Mouse (Mus musculus) heart, adult 9 months (tissue): ENCODE results near the gene Glipr2.

Experiments used
- DNase-seq, 2 experiments: peaks; one replicate each; pipeline ENCODE4 v3.0.0; 2022; ENCODE audit warnings: low spot score in 2 of 2

Gene Glipr2

DNA sequence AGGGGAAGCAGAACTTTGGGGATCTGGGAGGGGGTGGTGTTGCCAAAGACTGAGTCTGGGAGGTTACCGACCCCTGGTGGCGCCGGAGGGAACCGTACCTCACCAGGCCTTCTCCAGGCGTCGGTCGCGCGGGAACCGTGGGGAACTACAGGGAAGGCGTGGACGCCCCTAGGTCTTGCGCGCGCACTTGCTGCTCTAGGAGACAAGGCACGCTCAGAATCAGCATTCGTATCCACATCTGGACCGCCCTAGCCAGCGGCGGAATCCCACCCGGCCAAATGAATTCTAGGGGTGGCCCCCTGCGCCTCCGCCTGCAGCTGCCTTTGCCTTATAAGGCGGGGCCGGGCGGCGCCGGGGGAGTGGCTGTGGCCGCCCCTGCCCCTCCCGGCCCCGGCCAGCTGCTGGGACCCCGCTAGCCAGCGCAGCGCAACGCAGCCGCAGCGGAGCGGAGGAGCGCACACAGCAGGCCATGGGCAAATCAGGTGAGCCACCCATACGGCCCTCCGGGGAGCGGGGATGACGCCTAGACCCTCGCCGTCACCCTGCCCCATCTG is at the start of gene Glipr2:
TSS of gene Glipr2 (plus strand) at position 110 of the 554 bp plus-strand sequence.
- peak; percentile 75 for DNase-seq

DNA sequence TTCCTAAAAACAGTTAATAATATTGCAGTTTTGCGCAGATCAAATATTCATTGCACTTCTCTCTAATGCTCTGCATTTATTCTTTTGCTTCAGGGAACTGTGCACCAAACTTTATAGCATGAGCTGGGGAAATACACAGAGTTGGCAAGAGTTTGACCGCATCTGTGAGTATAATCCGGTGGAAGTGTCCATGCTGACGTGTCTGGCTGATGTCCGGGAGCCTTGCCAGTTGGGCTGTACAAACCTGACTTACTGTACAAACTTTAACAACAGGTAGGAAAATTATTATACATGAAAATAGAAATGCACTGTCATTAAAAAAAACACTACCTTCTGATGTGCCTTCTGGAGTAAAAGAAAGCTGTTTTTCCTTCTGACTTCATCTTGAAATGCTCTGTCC is 39.0 kb upstream of the Glipr2 start:
- DNase-seq: no peak

DNA sequence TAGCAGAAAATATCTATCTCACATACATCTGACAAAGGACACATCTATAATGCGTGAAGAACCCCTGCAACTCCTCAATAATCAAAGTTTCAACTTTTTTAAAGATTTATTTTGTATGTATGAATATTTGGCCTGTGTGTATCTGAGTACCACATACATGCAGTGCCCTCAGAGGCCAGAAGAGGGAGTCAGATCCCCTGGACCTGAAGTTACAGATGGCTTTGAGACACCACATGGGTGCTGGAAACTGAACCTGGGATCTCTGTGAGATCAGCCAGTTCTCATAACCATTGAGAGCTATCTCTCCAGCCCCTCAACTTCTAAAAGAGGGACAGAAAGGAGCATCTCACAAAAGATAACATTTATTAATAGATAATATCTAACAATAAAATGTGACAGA is 36.6 kb upstream of the Glipr2 start:
- no peak for DNase-seq

- no peak for DNase-seq
These were observed 32.1 kb upstream of the Glipr2 start for GRCm38 (mm10) chr4:43925125-43925524.

- DNase-seq: peak; percentile 51 to 76
These were observed 31.4 kb upstream of the Glipr2 start for GRCm38 (mm10) chr4:43925779-43926178.

DNA sequence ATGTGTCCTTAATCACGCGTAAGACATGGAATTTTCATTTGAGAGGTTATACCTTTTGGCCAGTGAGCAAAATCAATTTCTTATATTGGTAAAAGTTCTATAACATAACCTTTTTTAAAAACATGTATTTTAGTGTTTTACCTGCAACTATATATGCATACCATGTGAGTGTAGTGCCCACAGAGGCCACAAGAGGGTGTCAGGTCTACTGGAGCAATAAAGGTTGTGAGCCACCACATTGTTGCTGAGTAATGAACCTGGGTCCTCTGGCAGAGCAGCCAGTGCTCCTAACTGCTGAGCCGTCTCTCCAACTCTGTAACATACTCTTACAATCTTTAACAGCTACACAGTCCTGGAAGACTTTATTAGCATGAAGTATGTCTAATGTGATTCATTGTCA is 29.4 kb upstream of the Glipr2 start:
- DNase-seq: no peak

DNA sequence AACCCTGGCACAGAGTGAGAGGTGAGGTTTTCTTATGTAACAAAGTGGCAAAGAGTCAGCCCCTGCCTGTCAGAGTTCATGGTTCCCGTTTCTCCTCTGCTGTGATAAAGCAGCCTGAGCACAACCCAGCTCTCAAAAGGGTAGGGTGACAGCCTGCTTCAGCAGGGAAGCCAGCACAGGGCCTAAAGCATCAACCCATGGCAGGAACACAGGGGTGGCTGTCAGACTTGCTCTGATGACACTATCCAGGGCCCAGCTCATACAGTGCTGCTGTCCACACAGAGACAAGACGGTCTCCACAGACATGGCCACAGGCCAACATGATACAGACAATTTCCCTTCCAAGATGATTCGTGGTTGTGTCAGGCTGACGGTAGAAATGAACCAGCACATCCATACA is 25.3 kb upstream of the Glipr2 start:
- DNase-seq: no peak

GRCm38 (mm10) chr4:43936186-43936585 is 21.0 kb upstream of the Glipr2 start:
- no peak for DNase-seq

DNA sequence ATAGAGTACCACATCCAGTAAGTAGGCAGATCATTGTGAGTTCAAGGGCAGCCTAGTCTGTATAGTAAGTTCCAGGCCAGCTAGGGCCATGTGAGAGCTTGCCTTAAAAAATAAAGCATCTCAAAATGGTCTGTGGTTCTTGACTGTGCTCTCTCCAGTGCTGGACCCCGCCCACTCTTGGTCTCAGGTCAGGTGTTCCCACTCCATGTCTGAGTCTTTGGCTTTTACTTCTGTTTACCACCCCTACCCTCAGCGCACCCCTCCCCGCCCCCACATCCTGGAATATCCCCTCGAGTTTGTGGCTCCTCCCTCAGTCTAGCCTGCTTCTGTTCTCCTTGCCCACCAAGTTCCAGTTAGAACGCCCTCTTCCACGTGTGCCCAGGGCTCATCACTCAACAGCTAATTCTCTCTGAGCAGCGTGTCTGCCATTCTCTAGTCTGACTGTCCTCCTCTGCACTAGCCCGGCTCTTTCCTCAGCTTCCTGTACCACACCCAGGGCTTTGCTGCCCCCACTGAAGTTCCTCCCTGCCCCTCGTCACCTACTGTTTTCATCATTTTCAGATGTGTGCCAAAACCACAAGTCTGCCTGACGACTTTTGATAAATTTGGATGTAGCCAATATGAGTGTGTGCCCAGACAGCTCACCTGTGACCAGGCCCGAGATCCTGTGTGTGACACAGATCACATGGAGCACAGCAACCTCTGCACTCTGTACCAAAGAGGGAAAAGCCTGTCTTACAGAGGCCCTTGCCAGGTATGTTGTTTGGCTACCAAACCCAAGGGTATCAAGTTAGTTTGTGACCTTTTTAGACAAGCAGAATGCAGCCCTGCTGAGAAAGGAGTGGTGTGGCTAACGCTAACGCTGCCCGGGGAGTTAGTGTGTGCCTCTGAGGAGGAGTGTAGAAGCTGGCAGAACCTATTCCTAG is 20.2 kb upstream of the Glipr2 start:
- DNase-seq: no peak

- no peak for DNase-seq
These were observed 15.9 kb upstream of the Glipr2 start for GRCm38 (mm10) chr4:43941315-43941714.

GRCm38 (mm10) chr4:43942421-43942820 is 14.8 kb upstream of the Glipr2 start:
- no peak for DNase-seq

DNA sequence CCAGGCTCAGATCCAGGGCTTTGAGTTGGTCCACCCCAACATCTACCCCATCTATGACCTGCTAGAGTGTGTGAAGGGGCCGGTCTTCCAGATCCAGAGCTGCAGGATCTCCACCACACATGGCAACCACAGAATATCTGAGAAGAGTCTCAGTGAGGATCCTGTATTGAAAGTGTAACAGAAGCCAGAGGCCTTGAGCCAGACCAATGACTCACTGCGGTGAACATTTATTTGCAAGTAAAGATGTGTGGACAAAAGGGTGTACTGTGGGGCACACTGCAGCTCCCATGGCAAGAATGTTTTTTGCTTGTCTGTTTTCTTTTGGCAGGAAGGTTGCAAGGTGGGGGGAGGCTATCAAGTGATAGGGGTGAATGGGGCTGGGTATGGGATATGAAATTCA is 9.6 kb upstream of the Glipr2 start:
- DNase-seq: no peak

DNA sequence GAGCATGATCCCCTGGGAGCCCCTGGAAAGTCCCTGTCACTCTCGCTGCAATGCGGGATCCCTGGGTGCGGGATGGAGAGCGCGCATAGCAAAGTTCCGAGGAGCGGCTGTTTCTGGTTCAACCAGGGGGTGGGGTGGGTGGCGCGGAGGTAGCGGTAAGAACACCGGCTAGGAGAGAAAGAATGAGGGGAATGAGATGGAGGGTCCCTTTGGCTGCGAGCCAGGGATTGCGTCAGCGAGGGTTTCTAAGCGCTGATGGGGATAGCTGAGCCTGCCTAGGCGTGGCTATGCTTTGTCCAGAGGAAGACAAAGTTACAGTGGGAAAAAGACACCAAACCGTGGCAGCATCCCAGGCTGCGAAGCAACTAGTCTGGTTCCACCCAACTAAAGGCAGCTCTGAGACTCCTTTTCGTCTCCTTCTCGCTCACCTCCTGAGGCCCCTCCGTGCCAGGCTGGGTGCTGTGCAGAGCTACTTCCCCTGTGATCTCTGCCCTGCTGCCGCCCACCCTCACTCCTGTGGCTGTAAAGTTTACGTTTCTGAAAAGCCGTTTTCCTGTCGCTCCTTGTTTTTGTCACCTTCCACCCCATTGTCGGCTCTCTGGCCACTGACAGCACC is 753 bp downstream of the Glipr2 start:
- peak in 1 of 2 experiments; percentile 56 for DNase-seq

DNA sequence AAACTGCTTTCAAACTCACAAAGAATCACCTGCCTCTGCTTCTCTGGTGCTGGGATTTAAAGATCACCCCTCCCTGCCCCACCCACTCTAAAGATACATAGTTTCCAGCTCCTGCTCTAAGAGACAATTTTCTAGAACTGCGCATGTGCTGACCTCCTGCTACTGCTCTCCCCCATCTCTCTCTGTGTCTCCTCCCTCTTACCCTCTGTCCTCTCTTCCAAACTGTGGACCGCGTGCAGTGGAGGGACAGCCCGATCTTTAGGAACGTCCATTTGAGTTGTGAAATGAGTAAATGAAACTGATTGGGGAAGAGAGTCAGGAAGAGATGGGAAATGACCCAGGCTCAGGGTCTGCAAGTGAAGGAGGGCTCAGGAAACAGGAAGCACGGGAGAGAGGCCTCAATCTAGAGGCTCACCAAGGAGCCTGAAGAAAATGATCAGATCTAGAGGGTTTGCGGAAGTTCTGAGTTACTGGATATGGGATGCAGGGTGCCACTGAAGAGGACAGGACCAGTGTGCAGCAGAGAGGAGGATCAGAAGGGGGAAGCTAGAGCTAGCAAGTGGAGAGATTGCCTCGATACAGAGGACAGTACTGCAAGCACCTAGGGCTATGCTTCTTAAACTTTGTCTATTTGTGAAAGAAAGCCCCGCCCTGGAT is 2.5 kb downstream of the Glipr2 start:
- DNase-seq: no peak

DNA sequence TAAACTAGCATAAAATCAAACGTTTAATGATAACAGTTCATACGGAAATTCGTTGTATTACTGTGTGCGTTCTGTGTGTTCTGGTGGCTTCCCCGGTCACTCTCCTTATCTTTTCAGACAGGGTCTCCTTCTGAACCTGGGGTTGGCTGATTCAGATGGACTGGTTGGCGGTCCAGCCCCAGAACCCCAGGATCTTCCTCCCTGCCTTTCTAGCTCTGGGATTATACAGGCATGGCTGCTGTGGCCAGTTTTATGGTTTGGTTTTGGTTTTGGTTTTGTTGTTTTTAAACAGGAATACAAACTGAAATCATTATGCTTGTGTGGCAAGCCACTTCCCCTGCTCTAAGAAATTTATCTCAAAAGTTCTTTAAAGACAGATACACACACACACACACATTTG is 3.0 kb downstream of the Glipr2 start:
- DNase-seq: no peak

DNA sequence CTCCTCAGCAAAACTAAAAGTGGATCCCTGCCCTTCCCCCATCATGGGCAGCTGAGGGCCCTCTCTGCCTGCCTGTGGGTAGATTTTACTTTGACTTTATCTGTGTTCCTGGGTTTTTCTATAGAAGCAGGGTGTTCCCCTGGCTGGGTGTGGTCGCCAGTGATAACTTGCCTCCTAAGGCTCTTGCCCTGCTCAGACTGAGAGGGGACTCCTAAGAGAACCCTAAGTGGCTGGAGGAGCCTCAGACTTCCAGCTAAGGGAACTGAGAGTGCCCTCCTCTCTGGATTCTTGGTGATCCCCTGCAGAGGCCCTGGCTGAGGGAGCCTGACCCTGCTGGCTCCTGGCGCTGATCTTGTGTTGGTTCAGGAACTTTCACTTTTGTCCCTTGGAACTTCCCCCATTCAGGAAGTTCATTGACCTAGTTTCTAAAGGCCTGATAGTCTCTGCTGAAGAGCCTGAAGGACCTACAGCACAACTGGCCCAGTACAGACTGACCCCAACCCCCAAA is 7.2 kb downstream of the Glipr2 start:
- peak in 1 of 2 experiments; percentile 56 for DNase-seq

- no peak for DNase-seq
These were observed 7.9 kb downstream of the Glipr2 start for GRCm38 (mm10) chr4:43964951-43965684.

- DNase-seq: no peak
These were observed 8.8 kb downstream of the Glipr2 start for GRCm38 (mm10) chr4:43965856-43966535.

DNA sequence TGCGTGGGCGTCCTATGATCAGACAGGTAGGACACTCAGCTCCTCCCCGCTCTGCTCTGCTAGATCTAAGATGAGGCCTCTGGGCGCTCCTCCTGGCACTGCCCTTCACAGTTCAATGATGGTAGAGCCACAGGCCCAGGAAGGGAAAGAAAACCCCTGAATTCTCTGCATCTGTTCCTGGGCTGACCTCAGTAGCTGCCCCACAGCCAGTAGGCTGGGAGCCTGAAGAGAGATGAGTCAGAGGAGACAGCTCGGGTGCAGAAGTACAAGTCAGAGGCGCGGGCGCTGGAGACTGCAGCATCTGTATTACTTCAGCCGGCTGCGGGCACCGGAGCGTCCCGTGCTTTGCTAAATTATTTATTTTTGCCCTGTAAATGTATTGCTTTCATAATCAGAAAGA is 11.4 kb downstream of the Glipr2 start:
- DNase-seq: peak; percentile 60 to 73

GRCm38 (mm10) chr4:43969373-43969772 is 12.2 kb downstream of the Glipr2 start:
- no peak for DNase-seq
